Mouse (Mus musculus): ENCODE measurements at regions not wholly inside any gene's neighbourhood (a gene's known extent, or its start where the extent isn't known, plus 50 kb on each side); places are given as distances from the start of the nearest gene placed in this dataset.

- no peak for DNase-seq
Measured at GRCm38 (mm10) chr17:79282771-79283170, 72.1 kb downstream of the Cdc42ep3 start.

- no peak for DNase-seq
Measured at GRCm38 (mm10) chr17:79273551-79273950, 81.3 kb downstream of the Cdc42ep3 start.

- peak; percentile 63 to 73 for DNase-seq
Measured at GRCm38 (mm10) chr17:79259691-79260090, 95.2 kb downstream of the Cdc42ep3 start.

GRCm38 (mm10) chr17:79246962-79247902, 107.7 kb downstream of the Cdc42ep3 start:
- DNase-seq, result no peak

- DNase-seq, result peak; percentile 45 to 64
Measured at GRCm38 (mm10) chr17:79244121-79244520, 110.8 kb downstream of the Cdc42ep3 start.

- peak; percentile 51 to 72 for DNase-seq
Measured at GRCm38 (mm10) chr17:79243426-79243825, 111.5 kb downstream of the Cdc42ep3 start.

- no peak for DNase-seq
Measured at GRCm38 (mm10) chr17:79241489-79241888, 113.4 kb downstream of the Cdc42ep3 start.

- no peak for DNase-seq
Measured at GRCm38 (mm10) chr17:79236244-79236781, 118.6 kb downstream of the Cdc42ep3 start.

GRCm38 (mm10) chr17:79230653-79231489, 124.0 kb downstream of the Cdc42ep3 start:
- no peak for DNase-seq

- peak in 1 of 2 experiments; percentile 34 for DNase-seq
Measured at GRCm38 (mm10) chr17:79206563-79206962, 148.3 kb downstream of the Cdc42ep3 start.

GRCm38 (mm10) chr17:79206111-79206510, 148.8 kb downstream of the Cdc42ep3 start:
- no peak for DNase-seq

- no peak for DNase-seq
Measured at GRCm38 (mm10) chr17:79199814-79200491, 148.2 kb downstream of the Qpct start.

GRCm38 (mm10) chr17:79191871-79192373, 140.2 kb downstream of the Qpct start:
- DNase-seq, result no peak

- no peak for DNase-seq
Measured at GRCm38 (mm10) chr17:79188282-79188681, 136.6 kb downstream of the Qpct start.

- DNase-seq, result peak; percentile 9 to 18
Measured at GRCm38 (mm10) chr17:79180277-79181130, 128.8 kb downstream of the Qpct start.

GRCm38 (mm10) chr17:79177259-79177658, 125.6 kb downstream of the Qpct start:
- no peak for DNase-seq

GRCm38 (mm10) chr17:79176356-79176755, 124.7 kb downstream of the Qpct start:
- no peak for DNase-seq

GRCm38 (mm10) chr17:79175381-79175780, 123.7 kb downstream of the Qpct start:
- no peak for DNase-seq

- no peak for DNase-seq
Measured at GRCm38 (mm10) chr17:79172328-79172727, 120.6 kb downstream of the Qpct start.

- DNase-seq, result no peak
Measured at GRCm38 (mm10) chr17:79170690-79171089, 119.0 kb downstream of the Qpct start.

- no peak for DNase-seq
Measured at GRCm38 (mm10) chr17:79167198-79167597, 115.5 kb downstream of the Qpct start.

Data from cerebellum, postnatal 14 days (tissue).